18 mouse cellular contexts compared by ENCODE assay signal in the genomic region with DNA sequence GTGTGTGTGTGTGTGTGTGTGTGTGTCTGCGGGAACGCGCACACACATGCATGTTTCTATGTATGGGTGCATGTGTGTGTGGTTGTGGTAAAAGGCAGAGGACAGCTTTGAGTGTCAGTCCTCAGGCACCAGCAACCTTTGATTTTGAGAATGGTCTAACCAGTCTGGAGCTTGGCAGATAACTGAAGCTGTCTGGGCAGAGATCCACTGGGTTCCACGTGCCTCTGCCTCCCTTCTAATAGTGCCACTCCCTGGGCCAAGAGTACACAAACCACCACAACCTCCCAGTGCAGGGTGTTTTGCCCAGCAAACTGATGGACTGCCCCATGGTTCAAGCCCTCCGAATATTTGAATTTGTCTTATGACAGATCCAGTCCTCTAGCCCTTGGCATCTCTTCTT. TPM values are rescaled to one million over a fixed set of nuclear protein-coding genes. Genes with fewer than 3 reads are reported as not detected.
DNase-seq lines count a peak whose midpoint lies in the region; TF ChIP-seq lines count a peak whose summit lies in the region.
"Had no signal": no experiment of that assay in that cellular context is flagged by ENCODE, and none has a peak within 500 bp of the region (broad histone marks: within the 10 kb centered on the region; RNA-seq: fewer than 3 reads in every experiment).

No protein-coding gene starts in this region.

- no peak overlapping the region for H3K27ac ChIP-seq in kidney, adult 2 months (ENCODE audit: insufficient read depth, low read depth, low read length)
- H3K27ac ChIP-seq: embryonic facial prominence, embryonic 13.5 days; embryonic facial prominence, embryonic 15.5 days; forebrain, embryonic 10.5 days; forebrain, embryonic 12.5 days had no signal

- H3K4me1 ChIP-seq in kidney, adult 2 months (ENCODE audit: control insufficient read depth, insufficient read depth, low read length), result peaks cover 20% of the 10 kb centered on the region
- H3K4me1 ChIP-seq: embryonic facial prominence, embryonic 13.5 days; embryonic facial prominence, embryonic 15.5 days had no signal

- TF ChIP-seq POLR2A in kidney, adult 2 months (IDR thresholded peaks at IDR 0.05; ENCODE audit: low read depth, low read length), result no peak

- H3K27me3 ChIP-seq in kidney, adult 2 months (replicated peaks; ENCODE audit: control insufficient read depth, insufficient read depth, low read length), result no peaks in the 10 kb centered on the region
- H3K27me3 ChIP-seq: embryonic facial prominence, embryonic 13.5 days; embryonic facial prominence, embryonic 15.5 days had no signal

- peaks cover 2% of the 10 kb centered on the region; the same call in 1 of the 2 replicates for H3K36me3 ChIP-seq in kidney, adult 2 months (ENCODE audit: control insufficient read depth, insufficient read depth, low read length)
- H3K36me3 ChIP-seq: embryonic facial prominence, embryonic 13.5 days; forebrain, embryonic 10.5 days; forebrain, embryonic 12.5 days had no signal

- 91% methylated on average over 5 of the region's 5 CpGs for WGBS in kidney, adult 2 months

- no peak overlapping the region for H3K4me3 ChIP-seq in kidney, adult 2 months (ENCODE audit: insufficient read depth, low read depth, low read length)
- H3K4me3 ChIP-seq: embryonic facial prominence, embryonic 13.5 days; embryonic facial prominence, embryonic 15.5 days; erythroblast, embryonic 14.5 days; forebrain, embryonic 10.5 days; forebrain, embryonic 12.5 days had no signal

- peak; percentile 91 for DNase-seq in heart, adult 11 months
- DNase-seq in heart, adult 9 months (ENCODE audit: low spot score in 2 of 2), result no peak
- peak; percentile 53 for DNase-seq in kidney, adult 2 months
- DNase-seq in kidney, postnatal 36 days, result no peak
- DNase-seq in brain, adult 2 months (ENCODE audit: low read depth, low spot score), result peak; percentile 47
- DNase-seq in thymus, adult 18-20 months, result no peak
- DNase-seq: adrenal gland, adult 2 months; adrenal gland, postnatal 10 days; adrenal gland, postnatal 25 days; cerebellum, adult 11 months; cerebellum, adult 8-10 months; cerebellum, adult 9-11 months; embryo, embryonic 11 days had no signal

- TF ChIP-seq CTCF in kidney, adult 2 months (conservative IDR thresholded peaks at IDR 0.05; ENCODE audit: insufficient read depth, insufficient read length, low read depth, low read length), result no peak

RNA-seq across cellular contexts. Expression of gene Slco3a1, which starts 55.1 kb away (rescaled TPM):
- 44.9 and 58.1 TPM in 2 replicates for polyA plus RNA-seq in kidney, adult 2 months (2012; rRNA removed)

Comparison
In these comparisons a context has a peak if more than half of its experiments do, and no peak if none do; other contexts are left out.
1. DNase-seq: peak in heart, adult 11 months (single experiment), kidney, adult 2 months (single experiment) and brain, adult 2 months (single experiment); none in heart, adult 9 months (0 of 2), kidney, postnatal 36 days (0 of 2) and thymus, adult 18-20 months (0 of 2).